Mouse (Mus musculus): ENCODE measurements around the gene Afm. TPM values are rescaled to one million over a fixed set of nuclear protein-coding genes. Genes with fewer than 3 reads are reported as not detected.

Afm gene
- polyA plus RNA-seq, 1 experiment from 2014 or later, result not detected

- no peaks in the 10 kb centered on the region for H3K27me3 ChIP-seq
- peak overlapping the region; percentile 57 for H3K9ac ChIP-seq
- peak; percentile 82 for ATAC-seq (ENCODE audit: low FRiP score, low read depth)
- no peaks in the 10 kb centered on the region for H3K9me3 ChIP-seq
- peak overlapping the region; percentile 89 for H3K4me2 ChIP-seq
- H3K36me3 ChIP-seq, result no peaks in the 10 kb centered on the region
- peak overlapping the region; percentile 49 for H3K4me3 ChIP-seq
- H3K27ac ChIP-seq (replicated peaks), result no peak overlapping the region
- H3K4me1 ChIP-seq (replicated peaks), result peaks cover 3% of the 10 kb centered on the region; the same call in 1 of the 2 replicates
- WGBS, result 23% methylated on average over 25 of the region's 25 CpGs
These were observed 70.2 kb downstream of the Afm start for GRCm38 (mm10) chr5:90588708-90589595.

DNA sequence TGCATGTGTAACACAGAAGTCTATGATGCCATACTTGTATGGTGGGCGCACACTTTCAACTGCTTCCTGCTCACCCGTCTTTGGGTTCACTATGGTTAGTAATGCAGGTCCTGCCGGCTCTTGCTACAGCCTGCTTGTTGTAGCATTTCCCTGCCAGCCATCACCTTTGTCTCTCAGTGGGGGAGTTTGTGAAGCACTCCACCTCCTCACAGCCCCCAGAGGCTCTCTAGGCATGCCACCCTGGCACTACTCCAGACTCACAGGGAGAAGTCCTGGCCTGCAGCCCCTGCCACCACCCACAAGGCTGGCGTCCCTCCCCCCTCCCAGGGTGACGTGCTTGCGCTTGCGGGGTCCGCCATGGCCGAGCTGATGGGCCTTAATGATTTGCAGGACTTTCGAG lies 71.9 kb downstream of the Afm start:
- Histone ChIP-seq H3K36me3 (no peaks in the 10 kb centered on the region), H3K9ac (no peak overlapping the region), H3K9me3 (no peaks in the 10 kb centered on the region), H3K27ac (replicated peaks) (no peak overlapping the region), H3K4me3 (no peak overlapping the region), H3K27me3 (no peaks in the 10 kb centered on the region), H3K4me2 (no peak overlapping the region), H3K4me1 (replicated peaks) (peaks cover 3% of the 10 kb centered on the region; the same call in 1 of the 2 replicates)
- ATAC-seq (ENCODE audit: low FRiP score, low read depth), result no peak
- WGBS, result 84% methylated on average over 10 of the region's 10 CpGs

DNA sequence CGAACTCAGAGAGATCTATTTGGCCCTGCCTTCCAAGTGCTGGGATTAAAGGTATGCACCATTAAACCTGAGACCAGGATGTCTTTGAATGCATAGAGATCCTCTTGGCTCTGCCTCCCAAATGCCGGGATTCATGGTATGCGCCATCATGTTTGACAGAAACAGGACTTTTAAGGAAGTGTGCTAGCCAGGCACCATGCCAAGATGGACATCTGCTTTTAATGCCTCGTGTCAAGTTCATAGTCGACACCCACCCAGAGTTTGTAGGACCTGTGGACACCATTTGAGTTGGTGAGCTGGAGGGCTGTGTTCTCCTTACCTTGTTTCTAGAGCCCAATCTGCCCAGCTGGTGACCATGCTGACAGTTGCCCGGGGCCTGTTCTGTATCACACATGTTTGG lies 73.2 kb downstream of the Afm start:
- Histone ChIP-seq H3K4me2 (no peak overlapping the region), H3K27ac (replicated peaks) (no peak overlapping the region), H3K4me1 (replicated peaks) (peaks cover 3% of the 10 kb centered on the region; the same call in 1 of the 2 replicates), H3K9ac (no peak overlapping the region), H3K4me3 (no peak overlapping the region), H3K36me3 (no peaks in the 10 kb centered on the region), H3K27me3 (no peaks in the 10 kb centered on the region), H3K9me3 (no peaks in the 10 kb centered on the region)
- ATAC-seq (ENCODE audit: low FRiP score, low read depth), result no peak
- WGBS, result 85% methylated on average over 6 of the region's 6 CpGs

- 91% methylated on average over 13 of the region's 13 CpGs for WGBS
- Histone ChIP-seq H3K36me3 (no peaks in the 10 kb centered on the region), H3K27me3 (no peaks in the 10 kb centered on the region), H3K9ac (no peak overlapping the region), H3K4me3 (no peak overlapping the region), H3K9me3 (no peaks in the 10 kb centered on the region), H3K4me1 (replicated peaks) (no peaks in the 10 kb centered on the region), H3K27ac (replicated peaks) (no peak overlapping the region), H3K4me2 (no peak overlapping the region)
- ATAC-seq (ENCODE audit: low FRiP score, low read depth), result no peak
These were observed 76.2 kb downstream of the Afm start for GRCm38 (mm10) chr5:90594945-90595344.

- Histone ChIP-seq H3K27me3 (no peaks in the 10 kb centered on the region), H3K36me3 (no peaks in the 10 kb centered on the region), H3K4me3 (no peak overlapping the region), H3K27ac (replicated peaks) (no peak overlapping the region), H3K4me2 (no peak overlapping the region), H3K9ac (no peak overlapping the region), H3K4me1 (replicated peaks) (no peaks in the 10 kb centered on the region), H3K9me3 (no peaks in the 10 kb centered on the region)
- 90% methylated on average over 6 of the region's 6 CpGs for WGBS
- ATAC-seq (ENCODE audit: low FRiP score, low read depth), result no peak
These were observed 77.4 kb downstream of the Afm start for GRCm38 (mm10) chr5:90596155-90596554.

- Histone ChIP-seq H3K9ac (no peak overlapping the region), H3K27me3 (no peaks in the 10 kb centered on the region), H3K9me3 (no peaks in the 10 kb centered on the region), H3K27ac (replicated peaks) (no peak overlapping the region), H3K36me3 (no peaks in the 10 kb centered on the region), H3K4me3 (no peak overlapping the region), H3K4me1 (replicated peaks) (no peaks in the 10 kb centered on the region), H3K4me2 (no peak overlapping the region)
- ATAC-seq (ENCODE audit: low FRiP score, low read depth), result no peak
- WGBS, result 22% methylated on average over 6 of the region's 6 CpGs
These were observed 82.7 kb downstream of the Afm start for GRCm38 (mm10) chr5:90601469-90601868.

Other genes with a start within 250 kb of the Afm start
- 26.5 and 28.8 TPM in 2 replicates for gene Ankrd17, start 152.4 kb upstream of the Afm start, polyA plus RNA-seq (2015; fragmentation: Nextera tagmentation; extraction: Ambion mirVana)
- gene Gm9958, start 151.7 kb upstream of the Afm start, polyA plus RNA-seq (2015; fragmentation: Nextera tagmentation; extraction: Ambion mirVana), result 4.7 and 4.8 TPM in 2 replicates
- gene Alb, start 58.0 kb upstream of the Afm start, polyA plus RNA-seq (2015; fragmentation: Nextera tagmentation; extraction: Ambion mirVana), result 1.3 TPM in 1 of 2 replicates, not detected in the other
- gene Afp, start 28.2 kb upstream of the Afm start, polyA plus RNA-seq (2015; fragmentation: Nextera tagmentation; extraction: Ambion mirVana), result 0.94 and 3.0 TPM in 2 replicates
- 0.08 TPM in 1 of 2 replicates, not detected in the other for gene 5830473C10Rik, start 42.2 kb downstream of the Afm start, polyA plus RNA-seq (2015; fragmentation: Nextera tagmentation; extraction: Ambion mirVana)
- gene Rassf6, start 121.7 kb downstream of the Afm start, polyA plus RNA-seq (2015; fragmentation: Nextera tagmentation; extraction: Ambion mirVana), result 2.4 TPM in 2 replicates
- 0.22 and 0.31 TPM in 2 replicates for gene Cxcl5, start 240.4 kb downstream of the Afm start, polyA plus RNA-seq (2015; fragmentation: Nextera tagmentation; extraction: Ambion mirVana)
- gene Ppbp, start 249.6 kb downstream of the Afm start, polyA plus RNA-seq (2015; fragmentation: Nextera tagmentation; extraction: Ambion mirVana), result 1.4 and 1.9 TPM in 2 replicates